Mouse (Mus musculus) kidney, postnatal 0 days (tissue): ENCODE data around the gene Gmds. TPM values are rescaled to one million over a fixed set of nuclear protein-coding genes. Genes with fewer than 3 reads are reported as not detected.

Source experiments
- ATAC-seq: fragments of 200-750 bp; cut with Nextera tagmentation; replicated peaks from 2 replicates; pipeline ENCODE4 v1.8.0; 2017; ENCODE audit warnings: low read depth, moderate number of reproducible peaks, moderate TSS enrichment, moderate library complexity; ENCODE audit not compliant: low FRiP score
- DNase-seq: peaks from one replicate; pipeline ENCODE4 v3.0.0-alpha.2; 2016; ENCODE audit warnings: low spot score
- H3K27ac ChIP-seq: fragments of 300-500 bp; sonication (generic); 2 replicates; pipeline ENCODE4 v1.5.1; 2014; ENCODE audit warnings: mild to moderate bottlenecking
- H3K27me3 ChIP-seq: fragments of 300-500 bp; sonication (generic); 2 replicates; pipeline ENCODE4 v1.6.1; 2014; ENCODE audit warnings: low read length, mixed read lengths; ENCODE audit not compliant: insufficient read depth
- H3K36me3 ChIP-seq: fragments of 300-500 bp; sonication (generic); 2 replicates; pipeline ENCODE4 v1.6.1; 2014; ENCODE audit warnings: low read length, mixed read lengths; ENCODE audit not compliant: insufficient read depth
- H3K4me1 ChIP-seq: fragments of 300-500 bp; sonication (generic); replicated peaks from 2 replicates; pipeline ENCODE4 v1.6.1; 2014; ENCODE audit warnings: antibody characterized with exemption, low read length, mixed read lengths; ENCODE audit not compliant: insufficient read depth
- H3K4me2 ChIP-seq: fragments of 300-500 bp; sonication (generic); 2 replicates; pipeline ENCODE4 v1.6.1; 2014; ENCODE audit warnings: mild to moderate bottlenecking, low read length, moderate library complexity, mixed read lengths
- H3K4me3 ChIP-seq: fragments of 300-500 bp; sonication (generic); replicated peaks from 2 replicates; pipeline ENCODE4 v1.5.1; 2014; ENCODE audit warnings: low read depth, low read length
- H3K9ac ChIP-seq: fragments of 300-500 bp; sonication (generic); 2 replicates; pipeline ENCODE4 v1.6.1; 2014; ENCODE audit warnings: low read depth, low read length
- H3K9me3 ChIP-seq: fragments of 300-500 bp; sonication (generic); replicated peaks from 2 replicates; pipeline ENCODE4 v1.6.1; 2016; ENCODE audit warnings: low read length, inconsistent platforms, mixed read lengths
- CTCF ChIP-seq: IDR thresholded peaks from 2 replicates; pipeline ENCODE4 v1.5.1; 2016; ENCODE audit warnings: antibody characterized with exemption, low read depth, mild to moderate bottlenecking, moderate library complexity
- WGBS: fragments of 180-500 bp; shearing (Covaris S2); extraction: QIAGEN DNeasy Blood & Tissue Kit; methylation state at CpG from one replicate; pipeline ENCODE4 v1.1.7; 2014; 5-methylcytosine and 5-hydroxymethylcytosine counted together
- polyA plus RNA-seq: library from polyadenylated mRNA; unstranded; fragments of >200 nt; fragmentation: Nextera tagmentation; extraction: Ambion mirVana; gene quantifications from 2 replicates; pipeline ENCODE4 v1.2.1, GENCODE M21; 2015

The Gmds gene
- polyA plus RNA-seq, 1 experiment from 2014 or later, result 32.7 TPM

- Histone ChIP-seq H3K27ac (no peak overlapping the region), H3K4me2 (no peak overlapping the region), H3K36me3 (no peaks in the 10 kb centered on the region), H3K27me3 (no peaks in the 10 kb centered on the region), H3K4me3 (no peak overlapping the region), H3K4me1 (peaks cover 11% of the 10 kb centered on the region; the same call in 1 of the 2 replicates), H3K9me3 (no peaks in the 10 kb centered on the region), H3K9ac (no peak overlapping the region)
- TF ChIP-seq CTCF, result no peak
- 27% methylated on average over 5 of the region's 5 CpGs for WGBS
- ATAC-seq (no peak), DNase-seq (peak; percentile 52)
Measured at GRCm38 (mm10) chr13:31911956-31912355, 426.6 kb downstream of the Gmds start.

- Histone ChIP-seq H3K9ac (no peak overlapping the region), H3K36me3 (no peaks in the 10 kb centered on the region), H3K27me3 (no peaks in the 10 kb centered on the region), H3K4me3 (no peak overlapping the region), H3K4me1 (peaks cover 11% of the 10 kb centered on the region; the same call in 1 of the 2 replicates), H3K4me2 (no peak overlapping the region), H3K9me3 (no peaks in the 10 kb centered on the region), H3K27ac (no peak overlapping the region)
- 25% methylated on average over 2 of the region's 2 CpGs for WGBS
- ATAC-seq (no peak), DNase-seq (no peak)
- TF ChIP-seq CTCF, result no peak
Measured at GRCm38 (mm10) chr13:31911362-31911761, 427.2 kb downstream of the Gmds start.

- H3K36me3 ChIP-seq, result no peaks in the 10 kb centered on the region
- H3K4me1 ChIP-seq, result peaks cover 6% of the 10 kb centered on the region; the same call in 1 of the 2 replicates
- 91% methylated on average over 3 of the region's 3 CpGs for WGBS
- H3K27ac ChIP-seq, result no peak overlapping the region
- H3K9ac ChIP-seq, result no peak overlapping the region
- H3K9me3 ChIP-seq, result no peaks in the 10 kb centered on the region
- no peak overlapping the region for H3K4me2 ChIP-seq
- TF ChIP-seq CTCF, result no peak
- ATAC-seq (no peak), DNase-seq (no peak)
- no peak overlapping the region for H3K4me3 ChIP-seq
- no peaks in the 10 kb centered on the region for H3K27me3 ChIP-seq
Measured at GRCm38 (mm10) chr13:31909031-31909430, 429.5 kb downstream of the Gmds start.

GRCm38 (mm10) chr13:31906514-31906913, 432.0 kb downstream of the Gmds start:
- Histone ChIP-seq H3K4me1 (no peaks in the 10 kb centered on the region), H3K36me3 (no peaks in the 10 kb centered on the region), H3K4me2 (no peak overlapping the region), H3K9me3 (no peaks in the 10 kb centered on the region), H3K27me3 (no peaks in the 10 kb centered on the region), H3K9ac (no peak overlapping the region), H3K4me3 (no peak overlapping the region), H3K27ac (no peak overlapping the region)
- ATAC-seq (no peak), DNase-seq (no peak)
- no peak for TF ChIP-seq CTCF
- 78% methylated on average over 1 of the region's 1 CpGs for WGBS

- ATAC-seq (no peak), DNase-seq (no peak)
- TF ChIP-seq CTCF, result no peak
- Histone ChIP-seq H3K9me3 (no peaks in the 10 kb centered on the region), H3K4me1 (peaks cover 5% of the 10 kb centered on the region; the same call in 1 of the 2 replicates), H3K36me3 (no peaks in the 10 kb centered on the region), H3K9ac (no peak overlapping the region), H3K27me3 (no peaks in the 10 kb centered on the region), H3K4me3 (no peak overlapping the region), H3K4me2 (no peak overlapping the region), H3K27ac (no peak overlapping the region)
- 78% methylated on average over 3 of the region's 3 CpGs for WGBS
Measured at GRCm38 (mm10) chr13:31900191-31900590, 438.3 kb downstream of the Gmds start.

- Histone ChIP-seq H3K9ac (no peak overlapping the region), H3K4me1 (peaks cover 5% of the 10 kb centered on the region; the same call in 1 of the 2 replicates), H3K36me3 (no peaks in the 10 kb centered on the region), H3K27ac (no peak overlapping the region), H3K9me3 (no peaks in the 10 kb centered on the region), H3K4me2 (no peak overlapping the region), H3K4me3 (no peak overlapping the region), H3K27me3 (no peaks in the 10 kb centered on the region)
- TF ChIP-seq CTCF, result no peak
- WGBS, result 40% methylated on average over 5 of the region's 5 CpGs
- peak; percentile 72 for DNase-seq
- ATAC-seq, result peak; percentile 68; the same call in 1 of the 2 replicates
Measured at GRCm38 (mm10) chr13:31899392-31899791, 439.1 kb downstream of the Gmds start.

GRCm38 (mm10) chr13:31897493-31897892, 441.0 kb downstream of the Gmds start:
- 86% methylated on average over 4 of the region's 4 CpGs for WGBS
- H3K27me3 ChIP-seq, result no peaks in the 10 kb centered on the region
- peaks cover 5% of the 10 kb centered on the region; the same call in 1 of the 2 replicates for H3K4me1 ChIP-seq
- H3K27ac ChIP-seq, result no peak overlapping the region
- H3K9ac ChIP-seq, result no peak overlapping the region
- no peak overlapping the region for H3K4me2 ChIP-seq
- H3K9me3 ChIP-seq, result no peaks in the 10 kb centered on the region
- DNase-seq (no peak), ATAC-seq (no peak)
- H3K36me3 ChIP-seq, result no peaks in the 10 kb centered on the region
- no peak overlapping the region for H3K4me3 ChIP-seq
- TF ChIP-seq CTCF, result no peak
